Mouse (Mus musculus) embryo, embryonic 9.5 days (tissue): Measurements from ENCODE around the gene Tex28.
"Not testable (repeated sequence)": the region's sequence is repeated elsewhere in the genome, so short reads cannot be mapped to it uniquely, and the experiment has no call there.

ENCODE experiments used
- DNase-seq: peaks from one replicate; pipeline ENCODE4 v3.0.0-alpha.2; 2017; ENCODE audit errors: extremely low spot score

Gene Tex28

GRCm38 (mm10) chrX:74167738-74168137 is at the start of gene Tex28:
Gene Tex28, minus strand, starts transcription at chrX:74167838.
- DNase-seq: no peak

DNA sequence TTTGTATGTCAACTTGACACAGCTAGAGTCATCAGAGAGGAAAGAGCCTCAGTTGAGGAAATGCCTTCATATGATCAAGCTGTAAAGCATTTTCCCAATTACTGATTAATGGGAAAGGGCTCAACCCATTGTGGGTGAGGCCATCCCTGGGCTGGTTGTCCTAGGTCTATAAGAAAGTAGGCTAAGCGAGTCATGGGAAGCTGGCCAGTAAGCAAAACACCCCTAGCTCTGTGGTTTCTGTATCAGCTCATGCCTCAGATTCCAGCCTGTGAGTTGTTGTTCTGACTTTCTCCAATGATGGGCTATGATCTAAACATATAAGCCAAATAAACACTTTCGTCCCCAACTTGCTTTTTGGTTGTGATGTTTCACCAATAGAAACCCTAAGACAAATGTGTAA is 35.9 kb upstream of the Tex28 start:
- no peak for DNase-seq

GRCm38 (mm10) chrX:74176959-74177358 is 9.3 kb upstream of the Tex28 start, which contains the start of gene Tktl1:
Gene Tktl1, plus strand, starts transcription at chrX:74177259.
- no peak for DNase-seq

DNA sequence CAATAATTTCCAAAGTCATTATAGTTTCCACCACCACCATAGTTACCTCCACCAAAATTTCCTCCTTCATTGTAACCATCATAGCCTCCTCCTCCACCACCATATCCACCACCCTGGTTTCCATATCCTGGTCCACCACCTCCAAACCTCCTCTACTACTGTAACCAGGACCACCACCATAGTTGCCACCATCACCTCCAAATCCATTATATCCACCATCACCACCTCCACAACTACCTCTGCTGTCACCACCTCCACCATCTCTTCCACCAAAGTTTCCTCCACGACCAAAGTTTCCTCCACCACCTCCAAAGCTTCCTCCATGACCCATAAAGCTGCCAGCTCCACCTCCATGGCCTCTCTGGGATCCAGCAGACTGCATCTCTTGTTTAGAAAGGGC is 32.4 kb downstream of the Tex28 start, which contains the start of gene Mecp2:
Gene Mecp2 (minus strand): TSS at position 101 of the 400 bp plus-strand sequence.
- not testable (repeated sequence) for DNase-seq

DNA sequence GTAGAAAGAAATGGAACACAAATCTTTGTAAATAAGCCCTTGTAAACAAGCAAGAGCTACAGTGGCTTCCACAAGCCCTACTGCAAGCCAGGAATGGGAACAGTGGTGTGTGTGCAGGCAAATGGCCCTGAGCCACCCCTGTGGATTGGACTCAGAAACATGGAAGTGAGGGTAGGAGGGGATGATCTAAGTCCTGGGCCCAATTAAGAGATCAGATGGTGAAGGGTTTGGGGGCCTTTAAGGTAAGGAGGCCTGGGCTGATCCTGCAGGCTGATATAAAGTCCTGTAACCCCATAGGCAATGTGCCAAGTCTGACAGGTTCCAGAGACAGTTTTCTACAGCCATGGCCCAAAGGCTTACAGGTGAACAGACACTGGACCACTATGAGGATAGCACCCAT is 40.5 kb downstream of the Tex28 start, which contains the start of gene Opn1mw:
Gene Opn1mw (plus strand): TSS at position 301 of the 400 bp plus-strand sequence.
- DNase-seq: no peak

DNA sequence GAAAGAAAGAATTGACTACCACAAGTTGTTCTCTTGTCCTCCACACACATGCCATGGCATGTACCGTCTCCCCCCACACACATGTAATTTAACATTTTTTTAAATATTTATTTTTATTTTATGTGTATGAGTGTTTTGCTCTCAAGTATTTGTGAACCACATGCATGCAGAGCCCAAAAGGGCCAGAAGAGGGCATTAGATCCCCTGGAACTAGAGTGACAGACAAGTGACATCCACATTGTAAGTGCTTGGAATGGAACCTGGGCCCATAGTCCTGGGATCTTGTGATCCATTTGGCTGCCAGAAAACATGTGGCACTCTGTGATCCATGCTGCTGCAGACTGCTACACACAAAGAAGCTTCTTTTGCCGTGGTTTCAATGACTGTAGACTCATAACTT is 42.7 kb downstream of the Tex28 start:
- no peak for DNase-seq

DNA sequence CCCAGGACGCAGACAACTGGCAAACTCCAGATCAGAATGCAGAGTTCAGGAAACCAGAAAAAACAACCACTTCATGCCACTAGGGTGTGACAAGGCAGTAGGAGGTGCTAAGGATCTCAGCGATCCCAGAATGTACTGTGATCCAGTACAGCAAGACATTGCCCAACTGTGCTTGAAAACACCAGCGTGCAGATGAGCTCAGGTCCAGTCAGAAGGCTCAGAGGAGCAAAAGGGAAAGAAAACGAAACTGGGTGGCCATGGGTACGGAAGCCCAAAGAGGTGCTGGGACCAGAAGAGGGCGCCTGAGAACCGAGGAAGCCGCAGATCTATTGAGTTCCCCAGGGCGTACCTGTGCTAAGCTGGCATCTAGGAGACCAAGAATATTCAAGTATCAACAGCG is 52.1 kb downstream of the Tex28 start:
- DNase-seq: peak; percentile 45

DNA sequence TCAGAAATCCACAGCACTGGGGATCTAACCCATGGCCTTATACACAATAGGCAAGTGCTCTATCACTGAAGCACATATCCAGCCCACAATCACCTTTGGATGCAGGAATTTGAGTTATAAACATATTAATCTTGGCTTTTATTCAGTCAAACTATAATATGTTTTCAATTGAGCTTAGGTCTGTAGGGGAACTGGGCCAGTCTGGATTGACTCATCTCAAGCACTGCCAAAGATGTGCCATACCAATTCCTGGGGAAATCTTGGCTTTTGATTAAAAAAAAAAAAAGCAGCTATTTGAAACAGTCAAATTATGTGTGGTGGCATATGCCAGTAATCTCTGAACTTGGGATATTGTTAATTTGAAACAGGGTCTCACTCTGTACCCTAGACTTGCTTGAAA is 53.6 kb downstream of the Tex28 start:
- DNase-seq: no peak

GRCm38 (mm10) chrX:74108747-74109146 is 58.9 kb downstream of the Tex28 start:
- DNase-seq: no peak

DNA sequence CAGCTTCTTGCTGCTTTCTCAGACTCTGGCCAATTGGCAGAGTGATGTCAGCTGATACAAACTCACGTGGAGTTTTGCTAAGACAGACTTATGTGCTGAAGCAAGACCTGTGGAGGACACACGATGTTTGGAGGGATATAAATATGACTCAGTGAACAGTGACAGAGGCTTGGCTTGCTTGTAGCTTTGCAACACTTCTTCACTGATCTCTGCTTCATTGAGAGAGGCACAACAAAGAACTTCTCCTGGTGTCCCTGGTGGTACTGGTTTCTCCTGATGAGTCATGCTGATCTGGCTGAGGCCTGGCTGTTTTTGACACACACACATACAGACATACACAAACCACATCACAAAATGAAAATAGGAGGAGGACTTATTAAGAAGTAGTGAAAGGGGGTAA is 61.7 kb downstream of the Tex28 start:
- no peak for DNase-seq

DNA sequence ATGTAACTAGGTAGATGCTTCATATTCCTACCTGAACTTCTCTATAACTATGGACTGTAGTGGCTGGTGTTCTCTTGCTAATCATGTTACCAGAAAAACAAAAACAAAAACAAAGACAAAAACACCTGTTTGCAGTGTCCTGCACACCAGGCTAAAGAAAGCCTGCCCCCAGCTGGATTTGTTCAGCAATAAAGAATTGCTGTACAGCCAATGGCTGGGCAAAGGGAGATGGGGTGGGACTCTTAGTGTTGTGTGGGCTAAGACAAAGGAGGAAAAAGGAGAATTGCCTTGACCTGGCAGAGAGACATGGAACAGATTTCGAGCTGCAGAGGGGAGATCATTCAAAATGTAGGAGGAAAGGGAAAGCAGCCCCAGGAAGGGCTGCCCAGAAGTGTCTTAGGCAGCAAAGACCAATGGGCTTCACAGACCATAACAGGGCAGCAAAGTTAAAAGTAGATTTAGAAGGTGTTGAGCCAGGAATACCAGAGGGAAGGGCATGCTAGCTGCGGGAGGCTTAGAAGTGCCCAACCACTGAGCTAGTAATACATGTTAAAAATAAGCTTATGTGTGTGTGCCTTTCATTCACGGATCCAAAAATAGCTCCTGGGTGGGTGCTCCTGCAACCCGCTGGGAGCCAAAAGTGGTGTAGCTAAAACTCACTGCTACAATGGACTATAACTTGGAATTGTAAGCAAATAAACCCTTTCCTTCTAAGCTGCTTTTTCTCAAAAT is 64.0 kb downstream of the Tex28 start:
- DNase-seq: no peak
